Mouse (Mus musculus) liver, embryonic 14.5 days (tissue): Measurements from ENCODE around the gene Dnaja4. TPM values are rescaled to one million over a fixed set of nuclear protein-coding genes. Genes with fewer than 3 reads are reported as not detected.
A peak's percentile ranks its signal among the peaks of the same experiment; 100 is the strongest.

Source experiments
- ATAC-seq: fragments of 200-750 bp; cut with Nextera tagmentation; 2 replicates; pipeline ENCODE4 v1.8.0; 2017; ENCODE audit warnings: moderate number of reproducible peaks, mild to moderate bottlenecking, moderate library complexity; ENCODE audit not compliant: insufficient read depth
- DNase-seq, 3 experiments: peaks; one replicate each; pipeline ENCODE4 v3.0.0-alpha.2; 2012 to 2013; ENCODE audit warnings: low read depth in 3 of 3, low spot score in 3 of 3
- H3K27ac ChIP-seq: fragments of 300-500 bp; sonication (generic); 2 replicates; pipeline ENCODE4 v1.5.1; 2014; ENCODE audit warnings: moderate library complexity, mild to moderate bottlenecking, control low read depth, inconsistent platforms
- H3K27me3 ChIP-seq: fragments of 300-500 bp; sonication (generic); 2 replicates; pipeline ENCODE4 v1.6.1; 2014; ENCODE audit warnings: mild to moderate bottlenecking, low read length, moderate library complexity; ENCODE audit not compliant: control insufficient read depth, insufficient read depth
- H3K36me3 ChIP-seq: fragments of 300-500 bp; sonication (generic); replicated peaks from 2 replicates; pipeline ENCODE4 v1.6.1; 2014; ENCODE audit warnings: low read depth; ENCODE audit not compliant: control insufficient read depth, insufficient read depth
- H3K4me1 ChIP-seq, 2 experiments: fragments of 200-500 bp in 1 of 2; fragments of 300-500 bp in 1 of 2; sonication (generic) in 1 of 2; replicated peaks; 2 replicates each; pipeline ENCODE4 v1.6.1; 2012 to 2014; ENCODE audit warnings: antibody characterized with exemption in 1 of 2, inconsistent platforms in 1 of 2, low read length in 1 of 2; ENCODE audit not compliant: control insufficient read depth in 2 of 2, insufficient read depth in 2 of 2
- H3K4me2 ChIP-seq: fragments of 300-500 bp; sonication (generic); 2 replicates; pipeline ENCODE4 v1.6.1; 2014; ENCODE audit warnings: low read depth, mild to moderate bottlenecking, control low read depth, moderate library complexity
- H3K4me3 ChIP-seq, 2 experiments: fragments of 200-500 bp in 1 of 2; fragments of 300-500 bp in 1 of 2; sonication (generic) in 1 of 2; 2 replicates each; pipeline ENCODE4 v1.5.1; 2012 to 2014; ENCODE audit warnings: low read depth in 2 of 2, low read length in 2 of 2, mild to moderate bottlenecking in 2 of 2, control low read depth in 1 of 2, inconsistent platforms in 1 of 2, moderate library complexity in 1 of 2; ENCODE audit not compliant: insufficient read depth in 1 of 2
- H3K9ac ChIP-seq: fragments of 300-500 bp; sonication (generic); replicated peaks from 2 replicates; pipeline ENCODE4 v1.6.1; 2014; ENCODE audit warnings: mild to moderate bottlenecking, control low read depth, moderate library complexity
- H3K9me3 ChIP-seq: fragments of 300-500 bp; sonication (generic); 2 replicates; pipeline ENCODE4 v1.6.1; 2016; ENCODE audit warnings: low read length, mixed read lengths; ENCODE audit not compliant: control insufficient read depth
- CTCF ChIP-seq: IDR thresholded peaks from 2 replicates; pipeline ENCODE4 v1.5.1; 2016; ENCODE audit warnings: antibody characterized with exemption, low read depth, control low read depth
- EP300 ChIP-seq: IDR thresholded peaks from 2 replicates; pipeline ENCODE4 v1.6.1; 2016; ENCODE audit warnings: antibody characterized with exemption, low read depth
- WGBS: fragments of 180-500 bp; shearing (Covaris S2); extraction: QIAGEN DNeasy Blood & Tissue Kit; methylation state at CpG from one replicate; pipeline ENCODE4 v1.1.7; 2014; ENCODE audit not compliant: insufficient replicate concordance; 5-methylcytosine and 5-hydroxymethylcytosine counted together
- polyA plus RNA-seq, 2 experiments: library from polyadenylated mRNA; depleted of rRNA in 1 of 2; stranded (reverse) in 1 of 2; unstranded in 1 of 2; fragments of >200 nt; fragmentation: Nextera tagmentation in 1 of 2; extraction: Ambion mirVana in 1 of 2; gene quantifications; 2 replicates each; pipeline versions ENCODE4 v1.2.1 to v1.2.3; 2012 to 2014

Gene Dnaja4
- polyA plus RNA-seq, 2 experiments, result 16.4 to 20.1 TPM

- no peaks in the 10 kb centered on the region for H3K27me3 ChIP-seq
- H3K9ac ChIP-seq, result peak overlapping the region; percentile 53
- 17% methylated on average over 11 of the region's 11 CpGs for WGBS
- ATAC-seq (no peak), DNase-seq (no peak)
- peak overlapping the region; percentile 92 for H3K4me2 ChIP-seq
- no peak overlapping the region for H3K27ac ChIP-seq
- H3K9me3 ChIP-seq, result no peaks in the 10 kb centered on the region
- no peak for TF ChIP-seq EP300
- H3K4me3 ChIP-seq, result peak overlapping the region; percentile 8 to 73; a peak in 2 of 4 replicates
- H3K36me3 ChIP-seq, result no peaks in the 10 kb centered on the region; the same call in 1 of the 2 replicates
- H3K4me1 ChIP-seq, result peaks cover 11% of the 10 kb centered on the region in 2 experiments
Observed at GRCm38 (mm10) chr9:54734639-54735252, 36.1 kb downstream of the Dnaja4 start.

GRCm38 (mm10) chr9:54736284-54736701, 37.6 kb downstream of the Dnaja4 start:
- DNase-seq, result peak; percentile 55 to 65 (median 58)
- Histone ChIP-seq H3K9ac (no peak overlapping the region), H3K4me1 (peaks cover 11% of the 10 kb centered on the region in 2 experiments), H3K4me3 (peak overlapping the region in 1 of 2 experiments; percentile 3; a peak in 1 of 4 replicates), H3K36me3 (no peaks in the 10 kb centered on the region), H3K9me3 (no peaks in the 10 kb centered on the region), H3K27me3 (no peaks in the 10 kb centered on the region), H3K4me2 (peak overlapping the region; percentile 29), H3K27ac (no peak overlapping the region)
- ATAC-seq, result no peak
- TF ChIP-seq CTCF (peak; percentile 84), EP300 (no peak)
- 15% methylated on average over 9 of the region's 9 CpGs for WGBS

GRCm38 (mm10) chr9:54738376-54738775, 39.7 kb downstream of the Dnaja4 start:
- TF ChIP-seq EP300, result no peak
- peak; percentile 68 for TF ChIP-seq CTCF
- H3K4me3 ChIP-seq, result no peak overlapping the region
- no peaks in the 10 kb centered on the region for H3K27me3 ChIP-seq
- WGBS, result 29% methylated on average over 3 of the region's 3 CpGs
- no peak overlapping the region for H3K27ac ChIP-seq
- no peaks in the 10 kb centered on the region for H3K9me3 ChIP-seq
- no peaks in the 10 kb centered on the region for H3K36me3 ChIP-seq
- H3K9ac ChIP-seq, result no peak overlapping the region
- H3K4me2 ChIP-seq, result no peak overlapping the region
- H3K4me1 ChIP-seq, result peaks cover 7 to 8% of the 10 kb centered on the region in 2 experiments
- ATAC-seq (no peak), DNase-seq (no peak)

GRCm38 (mm10) chr9:54743891-54744290, 45.2 kb downstream of the Dnaja4 start:
- Histone ChIP-seq H3K9me3 (no peaks in the 10 kb centered on the region), H3K36me3 (no peaks in the 10 kb centered on the region), H3K9ac (no peak overlapping the region), H3K4me3 (no peak overlapping the region), H3K27ac (no peak overlapping the region), H3K4me2 (no peak overlapping the region), H3K27me3 (no peaks in the 10 kb centered on the region), H3K4me1 (no peaks in the 10 kb centered on the region)
- TF ChIP-seq CTCF (no peak), EP300 (no peak)
- DNase-seq, result no peak
- no peak for ATAC-seq
- 38% methylated on average over 4 of the region's 4 CpGs for WGBS

- Histone ChIP-seq H3K9me3 (no peaks in the 10 kb centered on the region), H3K36me3 (no peaks in the 10 kb centered on the region), H3K9ac (no peak overlapping the region), H3K4me3 (no peak overlapping the region), H3K4me2 (no peak overlapping the region), H3K4me1 (no peaks in the 10 kb centered on the region; a peak in 1 of 4 replicates), H3K27ac (no peak overlapping the region), H3K27me3 (no peaks in the 10 kb centered on the region)
- ATAC-seq (no peak), DNase-seq (no peak)
- WGBS, result 73% methylated on average over 13 of the region's 13 CpGs
- TF ChIP-seq EP300, result no peak
- no peak for TF ChIP-seq CTCF
Observed at GRCm38 (mm10) chr9:54745740-54746370, 47.2 kb downstream of the Dnaja4 start.
